8 mouse cellular contexts compared by ENCODE assay signal in the genomic region with DNA sequence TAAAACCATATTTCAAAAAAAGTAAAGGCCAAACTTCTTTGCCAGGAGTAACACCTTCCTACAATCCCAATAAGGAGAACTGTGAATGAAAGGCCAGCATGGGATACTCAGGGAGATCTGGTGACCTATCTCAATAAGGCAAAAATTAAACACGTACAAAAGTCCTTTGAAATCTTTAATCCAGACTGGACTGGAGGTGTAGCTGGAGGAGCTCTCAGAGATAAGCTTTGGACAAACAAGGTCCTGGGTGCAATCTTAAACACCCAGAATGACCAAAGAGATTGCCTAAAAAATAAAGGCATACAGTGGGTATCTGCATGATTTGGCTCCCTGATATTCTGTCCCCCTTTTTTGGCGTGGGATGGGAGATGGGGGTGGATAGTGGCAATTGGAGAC. TPM values are rescaled to one million over a fixed set of nuclear protein-coding genes. Genes with fewer than 3 reads are reported as not detected.
DNase-seq lines count a peak whose midpoint lies in the region; ATAC-seq and TF ChIP-seq lines count a peak whose summit lies in the region.

No protein-coding gene starts in this region.

- peaks cover 47% of the 10 kb centered on the region for H3K4me1 ChIP-seq in lung, embryonic 15.5 days
- H3K4me1 ChIP-seq in embryonic fibroblast, embryonic 13.5 days (ENCODE audit: control insufficient read depth, insufficient read depth, low read length) = peaks cover 2% of the 10 kb centered on the region; the same call in 1 of the 2 replicates
- peaks cover 15% of the 10 kb centered on the region; the same call in 1 of the 2 replicates for H3K4me1 ChIP-seq in intestine, postnatal 0 days (replicated peaks; ENCODE audit: control insufficient read depth, insufficient read depth, low read length)
- H3K4me1 ChIP-seq in neural tube, embryonic 14.5 days (ENCODE audit: control insufficient read depth, insufficient read depth, low read length) = peaks cover 22% of the 10 kb centered on the region; the same call in 1 of the 2 replicates

- ATAC-seq in lung, embryonic 15.5 days (ENCODE audit: borderline replicate concordance, extremely low read depth, low FRiP score, low TSS enrichment) = no peak
- ATAC-seq in intestine, postnatal 0 days = no peak
- no peak for ATAC-seq in neural tube, embryonic 14.5 days (ENCODE audit: low read depth)

- H3K36me3 ChIP-seq in lung, embryonic 15.5 days = 0 out of 2 replicates have a peak, but pooled peaks cover 3% of the 10 kb centered on the region
- peaks cover 8% of the 10 kb centered on the region; the same call in 1 of the 2 replicates for H3K36me3 ChIP-seq in intestine, postnatal 0 days (ENCODE audit: control insufficient read depth, insufficient read depth)
- H3K36me3 ChIP-seq in neural tube, embryonic 14.5 days (ENCODE audit: control insufficient read depth, insufficient read depth, low read length) = no peaks in the 10 kb centered on the region

- peak overlapping the region; percentile 100 for H3K27ac ChIP-seq in lung, embryonic 15.5 days
- H3K27ac ChIP-seq in embryonic fibroblast, embryonic 13.5 days (ENCODE audit: insufficient read depth, low read length) = peak overlapping the region; percentile 94
- H3K27ac ChIP-seq in intestine, postnatal 0 days (ENCODE audit: low read depth, low read length) = peak overlapping the region; percentile 98; the same call in 1 of the 2 replicates
- peak overlapping the region; percentile 99; the same call in 1 of the 2 replicates for H3K27ac ChIP-seq in neural tube, embryonic 14.5 days (ENCODE audit: low read depth, low read length)

- peak overlapping the region; percentile 79 for H3K4me3 ChIP-seq in lung, embryonic 15.5 days
- H3K4me3 ChIP-seq in embryonic fibroblast, embryonic 13.5 days (ENCODE audit: insufficient read depth, low read length) = peak overlapping the region; percentile 98
- H3K4me3 ChIP-seq in intestine, postnatal 0 days (ENCODE audit: low read depth, low read length) = peak overlapping the region; percentile 72
- H3K4me3 ChIP-seq in neural tube, embryonic 14.5 days (ENCODE audit: low read depth, low read length) = peak overlapping the region; percentile 96

- no peak for DNase-seq in lung, postnatal 25 days (ENCODE audit: low spot score)
- no peak for DNase-seq in ovary, postnatal 36 days (ENCODE audit: low spot score)
- DNase-seq in adrenal gland, postnatal 25 days = no peak
- no peak for DNase-seq in frontal cortex, adult 2 months (ENCODE audit: extremely low spot score in 1 of 2, low spot score in 1 of 2)

- TF ChIP-seq CTCF in embryonic fibroblast, embryonic 13.5 days (IDR thresholded peaks at IDR 0.05; ENCODE audit: borderline replicate concordance, insufficient read depth, low read length) = no peak
- no peak for TF ChIP-seq CTCF in intestine, postnatal 0 days (IDR thresholded peaks at IDR 0.05; ENCODE audit: low read depth)

- peak overlapping the region; percentile 55 for H3K4me2 ChIP-seq in lung, embryonic 15.5 days
- H3K4me2 ChIP-seq in intestine, postnatal 0 days (replicated peaks; ENCODE audit: low read depth) = peak overlapping the region; percentile 63
- H3K4me2 ChIP-seq in neural tube, embryonic 14.5 days (ENCODE audit: low read depth, low read length) = peak overlapping the region; percentile 61

- H3K9me3 ChIP-seq in lung, embryonic 15.5 days = no peaks in the 10 kb centered on the region
- H3K9me3 ChIP-seq in intestine, postnatal 0 days (ENCODE audit: control insufficient read depth) = no peaks in the 10 kb centered on the region
- H3K9me3 ChIP-seq in neural tube, embryonic 14.5 days (ENCODE audit: control insufficient read depth, low read length) = no peaks in the 10 kb centered on the region

- peak overlapping the region; percentile 92 for H3K9ac ChIP-seq in lung, embryonic 15.5 days
- peak overlapping the region; percentile 93 for H3K9ac ChIP-seq in intestine, postnatal 0 days (ENCODE audit: low read depth, low read length)
- peak overlapping the region; percentile 96 for H3K9ac ChIP-seq in neural tube, embryonic 14.5 days (replicated peaks; ENCODE audit: low read depth, low read length)

- no peak for TF ChIP-seq POLR2A in embryonic fibroblast, embryonic 13.5 days (IDR thresholded peaks at IDR 0.05; ENCODE audit: low read depth, low read length)

- no peaks in the 10 kb centered on the region for H3K27me3 ChIP-seq in lung, embryonic 15.5 days
- no peaks in the 10 kb centered on the region for H3K27me3 ChIP-seq in intestine, postnatal 0 days (replicated peaks; ENCODE audit: control insufficient read depth, insufficient read depth, low read length)
- H3K27me3 ChIP-seq in neural tube, embryonic 14.5 days (ENCODE audit: control insufficient read depth, insufficient read depth, low read length) = no peaks in the 10 kb centered on the region

- 42% methylated on average over 2 of the region's 2 CpGs for WGBS in lung, embryonic 15.5 days
- WGBS in intestine, postnatal 0 days = 32% methylated on average over 2 of the region's 2 CpGs
- 81% methylated on average over 2 of the region's 2 CpGs for WGBS in neural tube, embryonic 14.5 days

RNA-seq across cellular contexts. Expression of gene Serinc3, which starts 1.4 kb away (rescaled TPM):
- polyA plus RNA-seq in lung, embryonic 15.5 days (2015; fragmentation: Nextera tagmentation; extraction: Ambion mirVana) = 55.8 and 59.1 TPM in 2 replicates
- 262 and 294 TPM in 2 replicates for polyA plus RNA-seq in embryonic fibroblast, embryonic 13.5 days (2011; ENCODE audit: insufficient read length, low read depth, missing spikeins)
- polyA plus RNA-seq in intestine, postnatal 0 days (2015; fragmentation: Nextera tagmentation; extraction: Ambion mirVana) = 61.3 and 68.5 TPM in 2 replicates
- polyA plus RNA-seq in neural tube, embryonic 14.5 days (2014; fragmentation: Nextera tagmentation; extraction: Ambion mirVana) = 39.0 and 44.3 TPM in 2 replicates
- total RNA-seq in adrenal gland, postnatal 25 days (2021) = 482 and 571 TPM in 2 replicates
- polyA plus RNA-seq in frontal cortex, adult 2 months (2012; rRNA removed) = 167 and 199 TPM in 2 replicates

RNA-seq across cellular contexts. Expression of gene Pkig, which starts 14.6 kb away (rescaled TPM):
- 134 TPM in 2 replicates for polyA plus RNA-seq in lung, embryonic 15.5 days (2015; fragmentation: Nextera tagmentation; extraction: Ambion mirVana)
- polyA plus RNA-seq in embryonic fibroblast, embryonic 13.5 days (2011; ENCODE audit: insufficient read length, low read depth, missing spikeins) = 33.6 and 39.7 TPM in 2 replicates
- 114 and 116 TPM in 2 replicates for polyA plus RNA-seq in intestine, postnatal 0 days (2015; fragmentation: Nextera tagmentation; extraction: Ambion mirVana)
- 102 and 103 TPM in 2 replicates for polyA plus RNA-seq in neural tube, embryonic 14.5 days (2014; fragmentation: Nextera tagmentation; extraction: Ambion mirVana)
- 42.5 and 47.7 TPM in 2 replicates for total RNA-seq in adrenal gland, postnatal 25 days (2021)
- polyA plus RNA-seq in frontal cortex, adult 2 months (2012; rRNA removed) = 194 and 214 TPM in 2 replicates

RNA-seq across cellular contexts. Expression of gene Ttpal, which starts 41.5 kb away (rescaled TPM):
- polyA plus RNA-seq in lung, embryonic 15.5 days (2015; fragmentation: Nextera tagmentation; extraction: Ambion mirVana) = 29.7 and 30.4 TPM in 2 replicates
- polyA plus RNA-seq in embryonic fibroblast, embryonic 13.5 days (2011; ENCODE audit: insufficient read length, low read depth, missing spikeins) = 40.7 TPM in 2 replicates
- polyA plus RNA-seq in intestine, postnatal 0 days (2015; fragmentation: Nextera tagmentation; extraction: Ambion mirVana) = 10.4 and 10.9 TPM in 2 replicates
- 45.5 and 57.1 TPM in 2 replicates for polyA plus RNA-seq in neural tube, embryonic 14.5 days (2014; fragmentation: Nextera tagmentation; extraction: Ambion mirVana)
- total RNA-seq in adrenal gland, postnatal 25 days (2021) = 29.4 and 30.0 TPM in 2 replicates
- polyA plus RNA-seq in frontal cortex, adult 2 months (2012; rRNA removed) = 44.2 and 47.2 TPM in 2 replicates
